Mouse (Mus musculus) v-Abl transformed pro-B cells (cell line): ENCODE data around the gene Gm20708.

Experiments
- in situ Hi-C, 2 experiments: fragments of 400-800 bp; cut with MboI; formaldehyde crosslinking; loops; one replicate each; pipeline ENCODE4 v1.15.1; 2025; ENCODE audit not compliant: unreplicated experiment in 2 of 2

Gene Gm20708

DNA sequence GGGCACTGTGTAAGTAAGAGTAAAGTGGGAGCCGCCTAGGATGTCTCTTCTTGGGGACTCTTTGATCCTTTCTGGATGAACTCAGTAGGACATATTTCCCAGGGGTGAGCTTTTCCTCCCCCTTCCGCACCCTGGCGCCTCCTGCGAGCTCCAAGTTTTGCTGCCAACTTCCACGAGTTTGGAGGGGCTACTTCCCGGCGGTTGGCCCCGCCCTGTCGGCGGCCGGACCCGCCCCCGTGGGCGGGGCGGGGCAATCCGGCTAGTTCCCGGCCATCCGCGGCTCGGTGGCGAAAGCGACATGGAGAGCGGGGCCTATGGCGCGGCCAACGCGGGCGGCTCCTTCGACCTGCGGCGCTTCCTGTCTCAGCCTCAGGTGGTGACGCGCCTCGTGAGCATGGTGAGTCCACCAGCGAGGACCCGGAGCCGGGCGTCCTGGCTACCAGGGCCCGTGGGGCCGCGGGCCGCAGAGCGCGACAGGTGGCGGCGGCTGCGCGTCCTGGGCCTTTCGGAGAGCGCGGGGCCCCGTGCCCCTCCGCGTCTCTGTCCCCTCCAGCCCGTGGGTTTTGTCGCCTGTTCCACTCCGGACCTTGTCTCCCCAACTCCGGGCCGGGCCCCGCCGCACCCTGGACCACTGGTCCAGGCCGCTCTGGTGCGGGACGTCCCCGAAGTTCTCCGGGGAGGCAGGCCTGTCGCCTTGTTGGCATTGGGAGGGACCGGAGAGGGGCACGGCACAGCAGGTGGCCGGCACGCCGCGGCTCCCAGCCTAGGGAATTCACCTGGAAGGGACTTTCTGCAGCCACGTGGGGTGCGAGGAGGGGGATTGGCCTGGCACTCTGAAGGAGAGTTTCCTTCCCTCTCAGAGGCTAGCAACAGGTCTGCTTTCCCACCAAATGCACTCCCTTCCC is at the start of gene Gm20708, which contains the start of gene Syngr2:
Gene Gm20708 (plus strand): TSS at position 262 of the 905 bp plus-strand sequence.
Gene Syngr2 (plus strand): TSS at position 262 of the 905 bp plus-strand sequence.
- in situ Hi-C loops, result no loop called here

DNA sequence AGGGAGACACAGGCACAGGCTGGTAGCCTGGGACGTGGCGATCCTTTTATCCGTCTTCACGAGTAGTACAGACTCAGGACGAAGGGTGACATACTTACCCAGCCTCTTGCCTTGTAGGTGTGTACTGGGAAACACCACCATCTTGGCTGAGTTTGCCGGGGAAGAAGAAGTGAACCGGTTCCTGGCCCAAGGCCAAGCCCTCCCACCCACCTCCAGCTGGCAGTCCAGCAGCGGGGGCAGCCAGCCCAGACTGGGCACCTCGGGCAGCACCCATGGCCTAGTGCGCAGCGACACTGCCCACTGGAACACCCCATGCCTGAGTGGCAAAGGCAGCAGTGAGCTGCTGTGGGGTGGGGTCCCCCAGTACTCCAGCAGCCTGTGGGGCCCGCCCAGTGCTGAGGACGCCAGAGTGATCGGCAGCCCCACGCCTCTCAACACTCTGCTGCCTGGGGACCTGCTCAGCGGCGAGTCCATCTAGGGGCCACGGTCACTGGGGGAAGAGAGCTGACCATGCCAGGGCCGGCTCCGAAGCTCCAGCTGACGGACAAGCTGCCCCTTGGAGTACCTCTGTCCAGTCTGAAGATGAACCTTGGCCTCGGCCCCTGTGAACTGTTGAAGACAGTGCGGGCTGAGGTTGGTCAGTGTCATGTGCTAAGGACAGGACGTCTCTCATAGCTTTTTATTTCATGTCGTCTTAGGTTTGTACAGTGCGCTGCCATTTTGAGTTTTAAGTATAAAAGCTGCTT is 48.9 kb upstream of the Gm20708 start:
- in situ Hi-C loops, result no loop called here

DNA sequence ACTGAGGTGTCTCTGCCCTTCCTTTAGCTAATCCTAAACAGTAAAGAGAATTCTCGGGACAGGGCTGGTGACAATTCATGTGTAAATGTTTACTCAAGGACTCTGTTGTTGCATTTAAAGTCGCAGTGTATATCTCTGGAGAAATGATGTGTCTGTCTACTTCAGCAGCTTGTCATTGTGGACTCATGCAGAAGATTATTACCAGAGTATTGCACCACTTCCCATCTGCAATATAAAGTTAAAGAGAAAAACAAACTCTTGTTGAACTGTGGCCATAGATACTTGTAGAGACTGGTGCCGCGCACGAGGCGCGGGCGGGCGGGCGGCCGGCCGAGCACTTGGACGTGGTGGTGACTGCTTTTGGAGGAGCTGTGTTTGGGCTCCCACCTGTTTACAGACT is 47.7 kb upstream of the Gm20708 start:
- in situ Hi-C loops, result no loop called here

DNA sequence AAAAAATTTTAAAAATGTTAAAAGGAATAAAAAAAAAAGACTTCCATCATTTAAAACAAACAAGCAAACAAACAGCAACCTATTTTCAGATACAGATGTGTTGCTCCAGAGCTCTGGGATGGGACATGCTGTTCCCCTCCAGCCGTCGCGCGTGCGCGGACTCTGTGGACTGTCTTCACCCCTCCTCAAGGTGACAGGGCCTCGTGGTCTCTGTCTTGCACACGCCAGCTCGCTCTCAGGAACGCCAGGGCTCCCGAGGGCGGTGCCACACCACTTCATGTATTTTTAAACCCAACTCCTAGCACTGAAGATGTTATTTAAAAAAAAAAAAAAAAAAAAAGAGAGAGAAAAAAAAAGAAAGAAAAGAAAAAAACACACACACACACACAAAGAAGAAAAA is 47.2 kb upstream of the Gm20708 start:
- in situ Hi-C loops, result no loop called here

DNA sequence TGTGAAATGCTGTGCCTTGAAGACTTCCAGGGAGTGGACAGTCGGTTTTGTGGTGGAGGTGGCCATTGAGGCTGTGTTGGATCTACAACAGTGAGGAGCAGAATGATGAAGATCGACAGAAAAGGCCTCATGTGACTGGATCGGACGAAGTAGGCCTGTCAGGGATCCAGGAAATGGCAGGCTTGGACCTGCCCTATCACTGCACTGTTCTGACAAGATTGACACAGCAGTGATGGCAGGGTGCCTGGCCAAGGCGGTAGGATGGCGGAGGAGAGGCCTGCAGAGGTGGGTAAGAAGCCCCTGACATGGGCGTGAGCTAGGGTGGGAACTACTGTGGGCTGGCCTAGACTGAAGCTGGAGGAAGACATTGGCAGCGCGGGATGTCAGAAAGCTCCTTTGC is 45.1 kb upstream of the Gm20708 start:
- in situ Hi-C loops, result no loop called here

DNA sequence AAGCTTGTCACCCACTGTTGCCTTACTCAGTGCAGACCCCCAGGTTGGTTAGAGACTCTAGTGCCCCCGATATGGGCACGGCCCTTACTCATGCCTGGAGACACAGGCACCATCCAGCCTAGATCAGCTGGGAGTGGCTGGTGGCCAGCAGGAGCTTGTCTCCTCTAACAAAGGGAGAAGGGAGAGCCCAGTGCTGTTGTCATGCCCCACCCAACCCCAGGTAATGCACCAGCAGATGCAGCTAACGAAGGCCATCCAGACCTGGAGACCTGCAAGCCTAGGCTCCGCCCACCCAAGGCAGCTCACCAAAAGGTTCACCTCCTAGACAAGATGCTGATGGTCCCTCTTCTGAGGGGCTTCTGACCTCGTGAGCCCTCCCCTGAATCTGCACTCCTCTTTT is 44.1 kb upstream of the Gm20708 start:
- in situ Hi-C loops, result no loop called here

DNA sequence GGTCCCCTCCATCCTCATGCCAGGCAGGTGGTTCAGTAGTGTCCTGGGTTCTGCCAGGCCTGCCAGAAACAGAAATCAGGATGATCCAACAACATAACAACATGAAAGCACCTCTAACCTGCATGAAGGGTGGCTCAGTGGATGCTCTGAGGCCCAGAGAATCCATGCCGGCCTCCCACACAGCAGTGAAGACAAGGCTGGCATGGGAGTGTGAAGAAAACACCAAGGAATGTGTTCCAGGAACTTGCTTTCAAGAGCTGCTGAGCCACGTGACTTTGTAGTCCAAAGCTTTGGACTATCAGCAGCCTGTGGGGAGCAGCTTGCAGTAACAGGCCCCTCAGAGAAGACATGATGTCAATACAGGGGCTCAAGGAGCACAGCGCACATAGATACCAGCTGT is 43.2 kb upstream of the Gm20708 start:
- in situ Hi-C loops, result no loop called here

DNA sequence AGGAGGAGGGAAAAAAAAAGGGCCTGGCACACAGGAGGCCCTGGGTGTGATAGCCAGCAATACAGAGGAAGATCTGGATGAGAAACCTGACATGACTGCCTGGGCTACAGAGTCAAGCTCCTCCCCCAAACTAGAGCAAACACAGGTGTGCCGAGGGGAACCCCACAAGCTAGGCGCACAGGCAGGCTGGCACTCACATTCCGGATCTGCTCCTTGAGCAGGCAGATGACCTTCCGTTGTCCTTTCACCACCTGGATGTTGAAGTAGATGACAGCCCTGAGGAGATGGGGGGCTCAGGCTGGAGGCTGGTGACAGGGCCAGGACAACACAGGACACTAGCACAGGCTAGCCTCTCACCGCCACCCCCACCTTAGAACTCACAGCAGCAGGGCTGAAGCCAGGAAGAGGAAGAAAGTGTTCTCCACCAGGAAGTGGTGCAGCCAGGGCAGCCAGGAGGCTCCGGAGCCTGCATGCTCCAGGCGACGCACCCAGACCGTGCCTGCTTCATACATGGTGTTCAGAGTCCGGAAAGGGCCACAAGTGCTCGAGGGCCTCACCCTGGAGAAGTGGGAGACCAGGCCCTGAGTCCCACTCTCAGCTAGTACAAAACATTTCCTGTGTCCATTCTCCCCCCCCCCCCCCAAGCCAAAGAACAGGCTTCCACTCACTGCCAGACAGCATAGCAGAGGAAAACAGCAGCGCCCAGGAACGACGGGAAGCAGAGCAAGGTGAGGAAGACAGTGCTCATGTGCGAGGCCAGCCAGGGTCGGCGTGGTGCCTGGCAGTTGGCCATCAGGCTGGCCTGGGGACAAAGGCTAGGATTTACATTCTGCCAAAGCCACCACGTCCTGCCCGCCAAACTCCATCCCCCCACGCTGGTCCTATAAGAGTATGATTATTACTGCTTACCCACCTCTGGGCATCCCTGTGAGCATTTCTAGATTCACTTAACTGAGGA is 40.5 kb upstream of the Gm20708 start:
- in situ Hi-C loops, result no loop called here

DNA sequence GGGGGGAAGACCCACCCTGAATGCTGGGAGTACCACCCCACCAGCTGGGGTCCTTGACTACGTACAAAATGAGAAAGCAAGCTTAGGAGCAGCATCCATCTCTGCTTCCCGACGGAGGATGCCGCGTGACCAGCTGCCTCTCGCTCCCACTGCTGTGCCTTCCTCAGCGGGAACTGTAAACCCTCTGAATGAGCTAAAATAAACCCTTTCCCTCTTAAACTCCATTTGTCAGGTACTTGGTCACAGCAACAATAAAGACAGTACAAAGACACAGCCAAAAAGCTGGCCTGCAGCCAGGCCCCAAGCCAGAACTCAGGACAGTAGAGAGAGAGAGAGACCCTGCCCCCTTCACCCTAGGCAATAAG is 39.8 kb upstream of the Gm20708 start:
- in situ Hi-C loops, result no loop called here

DNA sequence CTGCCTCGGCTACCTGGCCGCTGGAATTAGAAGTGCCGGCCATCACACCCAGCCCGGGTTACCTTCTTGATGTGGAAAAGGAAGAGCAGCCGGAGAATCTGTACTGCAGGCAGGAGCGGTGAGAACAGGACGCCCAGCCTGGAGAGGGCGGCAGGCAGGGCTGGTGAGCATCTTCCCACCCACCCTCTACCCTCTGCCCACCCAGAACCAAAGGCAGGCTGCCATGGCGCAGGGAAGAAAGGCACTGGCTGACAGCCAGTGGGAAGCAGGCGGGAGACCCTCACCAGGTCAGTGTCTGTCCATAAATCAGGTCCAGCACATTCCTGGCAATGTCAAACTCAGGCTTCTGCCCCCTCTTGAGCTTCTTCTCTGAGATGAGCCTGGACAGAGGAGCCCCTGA is 39.1 kb upstream of the Gm20708 start:
- in situ Hi-C loops, result no loop called here

DNA sequence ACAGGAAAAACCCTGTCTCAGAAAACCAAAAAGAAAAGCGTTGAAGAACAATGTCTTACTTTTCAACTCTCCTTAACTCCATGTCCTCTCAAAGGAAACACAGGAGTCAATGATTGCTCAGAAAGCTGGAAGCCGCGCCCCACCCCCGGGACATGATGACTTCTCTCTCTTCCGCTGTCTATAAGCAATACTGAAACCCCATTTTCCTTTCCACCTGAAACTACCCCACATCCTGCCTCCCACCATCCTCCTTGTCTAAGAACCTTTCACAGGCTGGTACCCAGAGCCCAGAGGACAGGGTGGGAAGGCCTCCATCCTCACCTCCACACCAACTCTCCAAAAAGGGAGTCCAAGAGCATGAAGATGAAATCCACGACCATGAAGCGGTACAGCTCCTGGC is 37.1 kb upstream of the Gm20708 start:
- in situ Hi-C loops, result no loop called here

DNA sequence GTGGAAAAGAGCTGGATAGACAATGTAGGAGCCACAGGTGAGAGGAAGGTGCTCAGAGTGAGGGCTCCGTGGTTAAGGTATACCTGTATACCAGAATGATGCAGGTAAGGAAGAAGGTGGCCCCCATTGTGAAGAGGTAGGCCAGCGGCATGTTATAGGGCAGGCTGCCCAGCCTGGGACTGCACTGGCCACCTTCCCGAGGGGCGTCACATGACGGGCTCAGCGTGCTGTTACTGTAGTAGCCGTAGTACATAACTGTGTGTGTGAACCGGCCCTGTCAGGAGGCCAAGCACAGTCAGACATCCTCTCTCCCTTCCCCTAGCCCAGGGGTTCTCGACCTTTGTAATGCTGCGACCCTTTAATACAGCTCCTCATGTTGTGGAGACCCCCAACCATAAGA is 34.5 kb upstream of the Gm20708 start:
- in situ Hi-C loops, result no loop called here

DNA sequence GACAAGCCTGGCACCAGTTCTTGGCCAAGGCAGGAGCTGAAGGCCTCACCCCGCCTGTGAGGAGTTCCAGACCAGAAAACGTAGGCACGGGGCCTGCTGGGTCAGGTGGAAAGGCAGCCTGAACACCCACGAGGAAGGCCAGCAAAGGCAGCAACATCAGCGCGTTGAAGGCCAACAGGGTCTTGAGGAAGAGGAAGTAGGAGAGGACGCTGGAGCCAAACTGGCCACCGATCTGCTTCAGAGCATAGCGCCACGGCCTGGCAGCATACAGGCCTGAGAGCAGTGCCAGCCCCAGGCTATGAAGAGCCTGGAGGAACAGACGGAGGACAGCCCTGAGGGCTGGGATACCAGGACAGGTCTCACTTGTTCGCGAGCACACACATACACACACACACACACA is 33.9 kb upstream of the Gm20708 start:
- in situ Hi-C loops, result no loop called here

DNA sequence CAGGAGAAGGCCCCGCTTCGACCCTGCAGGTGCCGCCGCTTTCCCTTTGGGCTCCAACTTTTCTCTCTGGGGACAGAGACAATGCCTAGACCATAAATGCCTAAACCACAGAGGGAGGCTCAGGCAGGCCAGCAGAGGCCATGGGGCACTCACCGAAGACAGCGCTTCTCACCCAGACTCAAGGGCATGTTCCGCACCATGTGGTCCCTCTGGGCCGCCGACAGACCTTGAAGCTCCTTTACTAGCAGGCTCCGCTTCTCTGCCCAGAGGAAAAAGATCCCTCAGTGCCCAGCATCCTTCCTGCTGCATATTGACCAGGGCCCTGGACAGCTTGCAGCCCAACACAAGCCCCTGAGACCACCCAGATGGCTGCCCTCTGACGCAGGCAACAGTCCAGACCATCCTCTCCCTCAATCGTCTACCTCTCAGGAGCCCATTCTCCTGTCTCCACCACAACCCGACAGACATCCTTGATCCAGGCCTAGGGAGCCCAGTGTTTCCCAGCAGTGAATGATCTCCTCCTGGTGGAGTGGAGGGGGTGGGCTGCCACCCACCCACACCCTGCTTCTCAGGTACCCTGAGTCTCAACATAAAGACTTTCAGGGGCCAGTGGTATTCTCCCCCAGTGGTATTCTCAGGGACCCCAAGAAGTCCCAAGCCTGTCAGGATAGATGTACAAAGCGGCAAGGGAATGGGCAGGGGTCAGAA is 33.2 kb upstream of the Gm20708 start:
- in situ Hi-C loops, result no loop called here

DNA sequence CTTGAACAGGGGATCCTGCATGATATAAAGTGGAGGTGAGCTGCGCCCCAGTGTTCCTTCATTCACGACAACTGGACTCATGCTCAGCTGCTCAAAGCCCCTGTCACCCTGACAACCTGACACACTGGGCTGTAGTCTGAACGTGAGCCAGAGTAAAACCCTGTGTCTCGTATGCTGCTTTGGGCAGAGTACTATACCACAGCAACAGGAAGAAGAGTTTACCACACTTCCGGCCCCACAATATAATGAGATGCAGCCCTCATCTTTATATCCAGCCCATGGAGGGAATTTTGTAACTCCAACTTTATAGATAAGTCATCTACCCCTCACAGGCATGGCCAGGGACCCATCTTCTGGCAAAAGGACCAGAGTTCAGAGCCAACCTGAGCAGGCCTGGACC is 32.4 kb upstream of the Gm20708 start:
- in situ Hi-C loops, result no loop called here

DNA sequence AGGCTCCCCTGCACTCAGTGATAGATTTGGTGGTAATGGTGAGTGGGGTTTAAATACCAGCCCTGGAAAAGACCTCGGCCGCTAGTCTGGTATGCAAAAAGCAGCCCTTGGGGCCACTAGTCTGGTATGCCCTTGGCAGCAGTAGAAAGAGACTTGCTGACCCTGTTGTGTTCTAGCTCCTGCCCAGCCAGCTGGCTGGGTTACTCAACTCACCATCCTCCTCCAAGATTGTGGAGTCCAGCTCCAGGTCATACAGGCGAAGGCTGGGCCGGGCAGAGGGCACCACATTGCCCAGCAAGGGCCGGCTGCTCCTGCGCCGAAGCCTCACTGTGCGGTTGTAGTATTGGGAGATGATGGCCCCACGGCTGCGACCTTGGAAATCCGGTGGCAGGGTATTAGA is 31.4 kb upstream of the Gm20708 start:
- in situ Hi-C loops, result no loop called here

DNA sequence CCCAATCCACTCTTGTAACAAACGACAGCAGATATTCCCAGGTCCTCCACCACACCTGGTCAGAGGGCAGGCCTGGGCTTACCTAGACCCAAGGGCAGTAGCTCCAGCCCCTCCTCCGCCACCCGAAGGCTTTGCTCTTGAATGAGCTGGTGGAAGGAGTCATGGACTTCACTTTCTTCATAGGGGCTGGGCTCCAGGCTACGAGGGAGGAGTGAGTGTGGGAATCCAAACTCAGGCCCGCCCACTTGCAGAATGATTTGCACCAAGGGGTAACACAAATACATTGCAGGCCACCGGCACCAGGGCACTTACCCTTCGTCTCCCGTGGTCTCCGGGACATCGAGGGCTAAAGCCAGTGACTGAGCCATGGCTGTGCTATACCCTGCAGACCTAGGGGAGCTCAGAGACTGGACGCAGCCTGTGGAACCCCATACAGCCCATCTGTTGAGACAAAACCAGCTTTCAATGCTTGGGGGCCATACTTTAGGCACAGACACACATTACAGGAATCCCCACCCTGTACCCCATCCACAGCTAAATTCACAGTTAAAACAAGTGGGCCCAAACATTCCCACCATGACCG is 30.5 kb upstream of the Gm20708 start:
- in situ Hi-C loops, result no loop called here

DNA sequence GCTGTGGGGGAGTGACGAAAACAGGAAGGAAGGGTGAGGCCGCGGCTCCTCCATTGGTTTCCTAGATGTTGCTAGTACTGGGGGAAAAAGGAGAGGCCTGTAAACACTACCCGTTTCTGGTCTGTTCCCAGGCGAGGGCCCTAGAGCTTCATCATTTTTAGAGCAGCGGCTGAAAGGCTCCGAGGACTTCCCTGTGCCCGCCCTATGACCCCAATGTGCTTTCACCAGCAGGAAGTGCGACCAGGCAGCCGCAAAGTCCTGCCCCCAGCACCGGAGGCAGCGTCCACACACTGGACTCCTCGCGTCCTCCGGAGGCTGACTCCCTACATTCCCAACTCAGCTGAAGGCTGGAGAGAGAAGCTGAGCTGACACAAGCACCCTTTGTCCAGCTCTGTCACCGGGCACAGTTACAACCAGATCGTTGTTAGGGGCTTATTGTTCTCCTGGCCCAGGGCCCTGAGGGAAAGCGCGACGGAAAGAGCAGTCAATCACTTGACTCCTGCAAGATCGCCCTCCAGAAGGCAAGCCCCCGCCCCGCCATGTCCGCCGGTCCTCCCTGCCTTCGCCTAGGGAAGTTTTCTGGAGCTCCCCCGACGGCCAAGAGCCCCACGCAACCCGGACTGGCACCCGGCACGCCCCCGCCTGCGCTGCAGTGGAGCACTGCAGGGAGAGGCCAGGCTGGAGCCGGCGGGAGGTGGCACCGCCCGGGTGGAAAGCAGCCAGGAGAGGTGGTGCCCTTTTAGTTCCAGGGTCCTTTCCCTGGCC is 29.9 kb upstream of the Gm20708 start:
- in situ Hi-C loops, result no loop called here

DNA sequence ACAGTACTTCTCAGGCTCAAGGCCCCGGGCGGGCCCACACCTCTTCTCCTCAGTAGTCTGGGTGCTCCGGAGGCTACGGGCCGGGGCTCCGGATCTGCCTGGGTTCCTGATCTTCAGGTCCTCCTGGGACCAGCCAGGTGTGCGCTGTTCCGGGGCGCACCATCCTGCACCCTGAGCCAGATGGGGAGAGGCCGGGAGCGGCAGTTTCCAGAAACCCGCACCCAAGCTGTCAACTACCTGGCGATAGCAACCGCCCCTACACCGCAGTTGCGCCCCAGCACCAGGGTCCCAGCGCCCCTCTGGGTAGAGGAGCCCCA is 29.3 kb upstream of the Gm20708 start:
- in situ Hi-C loops, result no loop called here
